Mouse (Mus musculus) monocyte, adult 59 days (primary cell): ENCODE measurements around the gene Gyg. TPM values are rescaled to one million over a fixed set of nuclear protein-coding genes. Genes with fewer than 3 reads are reported as not detected.

ENCODE experiments used
- total RNA-seq, 2 experiments: library from RNA; stranded (reverse); gene quantifications; one replicate each; pipeline ENCODE4 v1.2.4; 2023

Gene Gyg
- total RNA-seq, result 10 to 100 TPM; 74.9 to 97.2 TPM

GRCm38 (mm10) chr3:20154531-20155367, at the start of gene Gyg:
Gyg (minus strand) TSS chr3:20155317.

Other genes starting within 250 kb of the Gyg start
- 1 to 10 TPM; 3.2 to 3.9 TPM for gene Cp, start 198.3 kb downstream of the Gyg start, total RNA-seq
- gene Hps3, start 120.0 kb downstream of the Gyg start, total RNA-seq, result 100 to 1,000 TPM; 199 to 205 TPM
- 10 to 100 TPM; 70.7 to 79.2 TPM for gene Hltf, start 97.5 kb downstream of the Gyg start, total RNA-seq
- 1 to 10 TPM in 1 of 2 experiments, not detected in 1; 1.6 TPM for gene Cpa3, start 86.9 kb upstream of the Gyg start, total RNA-seq
- under 1 TPM in 1 of 2 experiments, not detected in 1; 0.70 TPM for gene Cpb1, start 120.4 kb upstream of the Gyg start, total RNA-seq
- gene Agtr1b, start 211.9 kb upstream of the Gyg start, total RNA-seq, result not detected